Mouse (Mus musculus) stomach, postnatal 0 days (tissue): ENCODE results near the gene Tex10. TPM values are rescaled to one million over a fixed set of nuclear protein-coding genes. Genes with fewer than 3 reads are reported as not detected.

Experiments
- ATAC-seq: fragments of 200-750 bp; cut with Nextera tagmentation; 2 replicates; pipeline ENCODE4 v1.8.0; 2017; ENCODE audit not compliant: low FRiP score, low TSS enrichment
- DNase-seq: peaks from one replicate; pipeline ENCODE4 v3.0.0-alpha.2; 2016; ENCODE audit warnings: low spot score
- H3K27ac ChIP-seq: fragments of 300-500 bp; sonication (generic); replicated peaks from 2 replicates; pipeline ENCODE4 v1.5.1; 2014; ENCODE audit warnings: mild to moderate bottlenecking, control low read depth
- H3K27me3 ChIP-seq: fragments of 300-500 bp; sonication (generic); 2 replicates; pipeline ENCODE4 v1.6.1; 2014; ENCODE audit warnings: low read length; ENCODE audit not compliant: control insufficient read depth, insufficient read depth
- H3K36me3 ChIP-seq: fragments of 300-500 bp; sonication (generic); 2 replicates; pipeline ENCODE4 v1.6.1; 2014; ENCODE audit warnings: low read length, mixed read lengths; ENCODE audit not compliant: control insufficient read depth, insufficient read depth
- H3K4me1 ChIP-seq: fragments of 300-500 bp; sonication (generic); replicated peaks from 2 replicates; pipeline ENCODE4 v1.6.1; 2014; ENCODE audit warnings: antibody characterized with exemption; ENCODE audit not compliant: control insufficient read depth, insufficient read depth
- H3K4me2 ChIP-seq: fragments of 300-500 bp; sonication (generic); replicated peaks from 2 replicates; pipeline ENCODE4 v1.6.1; 2014; ENCODE audit warnings: low read depth, mild to moderate bottlenecking, control low read depth, moderate library complexity
- H3K4me3 ChIP-seq: fragments of 300-500 bp; sonication (generic); 2 replicates; pipeline ENCODE4 v1.5.1; 2014; ENCODE audit warnings: low read depth, low read length, control low read depth
- H3K9ac ChIP-seq: fragments of 300-500 bp; sonication (generic); 2 replicates; pipeline ENCODE4 v1.6.1; 2014; ENCODE audit warnings: mild to moderate bottlenecking, low read length, control low read depth, mixed read lengths
- H3K9me3 ChIP-seq: fragments of 300-500 bp; sonication (generic); 2 replicates; pipeline ENCODE4 v1.6.1; 2016; ENCODE audit warnings: low read length; ENCODE audit not compliant: control insufficient read depth
- CTCF ChIP-seq: IDR thresholded peaks from 2 replicates; pipeline ENCODE4 v1.5.1; 2016; ENCODE audit warnings: antibody characterized with exemption, low read depth, mild to moderate bottlenecking, moderate library complexity
- EP300 ChIP-seq: optimal IDR thresholded peaks from 2 replicates; pipeline ENCODE3; 2016; ENCODE audit warnings: antibody characterized with exemption
- whole genome bisulfite sequencing: fragments of 180-500 bp; shearing (Covaris S2); extraction: QIAGEN DNeasy Blood & Tissue Kit; methylation state at CpG from one replicate; pipeline ENCODE4 v1.1.7; 2014; 5-methylcytosine and 5-hydroxymethylcytosine counted together
- polyA plus RNA-seq: library from polyadenylated mRNA; unstranded; fragments of >200 nt; fragmentation: Nextera tagmentation; extraction: Ambion mirVana; gene quantifications from 2 replicates; pipeline ENCODE4 v1.2.1, GENCODE M21; 2015

The Tex10 gene
- polyA plus RNA-seq, 1 experiment from 2014 or later = 19.6 TPM

DNA sequence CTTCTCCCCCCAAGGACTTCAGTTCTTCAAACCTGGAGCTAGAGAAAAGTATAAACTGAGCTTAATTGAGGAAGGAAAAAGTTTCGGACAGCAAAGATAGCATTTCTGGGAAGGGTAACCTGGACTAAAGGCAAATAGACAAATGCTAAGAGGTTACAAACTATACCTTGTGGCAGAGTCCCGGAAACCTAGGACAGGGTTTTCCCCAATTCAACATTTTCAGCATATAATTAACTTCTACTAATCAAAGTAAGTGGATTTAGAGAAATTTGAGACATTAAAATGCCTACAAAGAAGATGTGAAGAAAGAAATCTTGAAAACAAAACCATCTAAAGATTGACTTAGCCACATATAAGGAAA, 372 bp upstream of the Tex10 start:
- Histone ChIP-seq H3K4me3 (peak overlapping the region; percentile 84), H3K27ac (peak overlapping the region; percentile 82; the same call in 1 of the 2 replicates), H3K36me3 (0 out of 2 replicates have a peak, but pooled peaks cover 1% of the 10 kb centered on the region), H3K9me3 (no peaks in the 10 kb centered on the region), H3K27me3 (no peaks in the 10 kb centered on the region), H3K4me1 (0 out of 2 replicates have a peak, but pooled peaks cover 3% of the 10 kb centered on the region), H3K4me2 (peak overlapping the region; percentile 65), H3K9ac (peak overlapping the region; percentile 91)
- TF ChIP-seq EP300 (no peak), CTCF (no peak)
- no peak for DNase-seq
- WGBS = 69% methylated on average over 2 of the region's 2 CpGs
- no peak for ATAC-seq

- H3K4me1 ChIP-seq = 0 out of 2 replicates have a peak, but pooled peaks cover 3% of the 10 kb centered on the region
- H3K27me3 ChIP-seq = no peaks in the 10 kb centered on the region
- TF ChIP-seq EP300 = no peak
- no peak for TF ChIP-seq CTCF
- peak overlapping the region; percentile 65 for H3K4me2 ChIP-seq
- H3K4me3 ChIP-seq = peak overlapping the region; percentile 84
- peak overlapping the region; percentile 91 for H3K9ac ChIP-seq
- 0 out of 2 replicates have a peak overlapping the region, but pooled peaks have one; percentile 82 for H3K27ac ChIP-seq
- H3K36me3 ChIP-seq = 0 out of 2 replicates have a peak, but pooled peaks cover 6% of the 10 kb centered on the region
- H3K9me3 ChIP-seq = no peaks in the 10 kb centered on the region
- no peak for ATAC-seq
- 7% methylated on average over 12 of the region's 12 CpGs for WGBS
- DNase-seq = peak; percentile 18
Observed at GRCm38 (mm10) chr4:48472052-48472791, 1.0 kb downstream of the Tex10 start.

- 0 out of 2 replicates have a peak overlapping the region, but pooled peaks have one; percentile 65 for H3K4me2 ChIP-seq
- 0 out of 2 replicates have a peak, but pooled peaks cover 6% of the 10 kb centered on the region for H3K36me3 ChIP-seq
- 0 out of 2 replicates have a peak, but pooled peaks cover 3% of the 10 kb centered on the region for H3K4me1 ChIP-seq
- no peak overlapping the region for H3K27ac ChIP-seq
- TF ChIP-seq EP300 (no peak), CTCF (no peak)
- WGBS = 62% methylated on average over 1 of the region's 1 CpGs
- no peaks in the 10 kb centered on the region for H3K27me3 ChIP-seq
- no peaks in the 10 kb centered on the region for H3K9me3 ChIP-seq
- H3K9ac ChIP-seq = no peak overlapping the region
- no peak overlapping the region for H3K4me3 ChIP-seq
- no peak for DNase-seq
- no peak for ATAC-seq
Observed at GRCm38 (mm10) chr4:48470977-48471376, 2.3 kb downstream of the Tex10 start.

DNA sequence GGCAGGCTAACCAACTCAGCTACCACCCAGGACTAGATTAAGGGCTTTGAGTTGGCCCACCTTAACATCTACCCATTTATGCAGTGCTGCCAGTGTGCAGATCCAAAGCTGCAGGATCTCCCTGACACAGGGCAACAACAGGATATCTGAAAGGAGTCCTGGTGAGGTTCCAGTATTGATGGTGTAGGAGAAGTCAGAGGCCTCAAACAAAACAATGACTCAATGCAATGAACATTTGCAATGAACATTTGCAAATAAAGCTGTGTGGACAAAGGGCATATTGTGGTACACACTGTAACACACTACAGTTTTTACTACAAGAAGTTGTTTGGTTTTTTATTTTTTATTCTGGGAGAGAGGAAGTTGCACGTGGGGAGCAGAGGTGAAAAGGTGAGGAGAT, 12.2 kb downstream of the Tex10 start:
- H3K4me1 ChIP-seq = no peaks in the 10 kb centered on the region
- WGBS = 65% methylated on average over 1 of the region's 1 CpGs
- H3K4me3 ChIP-seq = no peak overlapping the region
- H3K4me2 ChIP-seq = no peak overlapping the region
- peaks cover 8% of the 10 kb centered on the region; the same call in 1 of the 2 replicates for H3K36me3 ChIP-seq
- H3K27me3 ChIP-seq = no peaks in the 10 kb centered on the region
- ATAC-seq = 0 out of 2 replicates have a peak, but pooled peaks have one; percentile 47
- DNase-seq = no peak
- no peak overlapping the region for H3K9ac ChIP-seq
- H3K27ac ChIP-seq = no peak overlapping the region
- TF ChIP-seq CTCF = no peak
- no peak for TF ChIP-seq EP300
- no peaks in the 10 kb centered on the region for H3K9me3 ChIP-seq

DNA sequence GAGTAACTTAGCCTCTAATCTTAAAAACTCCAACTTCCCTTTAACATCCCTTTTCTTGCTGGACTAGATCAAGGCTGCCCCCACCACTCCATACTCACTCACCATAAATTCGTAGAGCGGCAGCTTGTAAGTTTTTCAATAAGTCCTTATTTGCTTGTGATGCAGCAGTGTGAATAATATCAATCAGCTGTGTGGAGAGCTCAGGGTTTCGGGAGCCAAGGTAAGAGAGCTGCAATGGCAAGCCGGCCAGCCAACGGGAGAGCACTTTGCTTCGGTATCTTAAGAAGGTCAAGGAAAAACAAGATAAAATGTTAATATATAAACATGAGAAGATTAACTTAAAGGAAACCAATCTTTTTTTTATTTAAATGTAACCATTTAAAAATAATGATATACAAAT, 14.8 kb downstream of the Tex10 start:
- no peaks in the 10 kb centered on the region for H3K9me3 ChIP-seq
- 83% methylated on average over 6 of the region's 6 CpGs for WGBS
- ATAC-seq = no peak
- H3K36me3 ChIP-seq = peaks cover 13% of the 10 kb centered on the region
- no peak overlapping the region for H3K4me3 ChIP-seq
- no peak overlapping the region for H3K4me2 ChIP-seq
- H3K9ac ChIP-seq = no peak overlapping the region
- TF ChIP-seq EP300 (no peak), CTCF (no peak)
- no peaks in the 10 kb centered on the region for H3K27me3 ChIP-seq
- no peak for DNase-seq
- no peak overlapping the region for H3K27ac ChIP-seq
- H3K4me1 ChIP-seq = no peaks in the 10 kb centered on the region

GRCm38 (mm10) chr4:48454106-48454773, 19.0 kb downstream of the Tex10 start:
- H3K4me3 ChIP-seq = no peak overlapping the region
- 80% methylated on average over 2 of the region's 2 CpGs for WGBS

More at GRCm38 (mm10) chr4:48454106-48454773, 19.0 kb downstream of the Tex10 start:
- ATAC-seq (no peak), DNase-seq (no peak)
- Histone ChIP-seq H3K9ac (no peak overlapping the region), H3K4me1 (no peaks in the 10 kb centered on the region), H3K27ac (no peak overlapping the region), H3K9me3 (no peaks in the 10 kb centered on the region), H3K27me3 (no peaks in the 10 kb centered on the region), H3K4me2 (no peak overlapping the region), H3K36me3 (peaks cover 12% of the 10 kb centered on the region)
- TF ChIP-seq CTCF (peak; percentile 61), EP300 (no peak)
